Mouse (Mus musculus) embryonic facial prominence, embryonic 14.5 days (tissue): ENCODE measurements around the gene Setd1a. TPM values are rescaled to one million over a fixed set of nuclear protein-coding genes. Genes with fewer than 3 reads are reported as not detected.

Experiments
- ATAC-seq: fragments of 200-750 bp; cut with Nextera tagmentation; 2 replicates; pipeline ENCODE4 v1.8.0; 2017; ENCODE audit warnings: low read depth, moderate number of reproducible peaks, moderate TSS enrichment
- DNase-seq: peaks from one replicate; pipeline ENCODE4 v3.0.0-alpha.2; 2015; ENCODE audit warnings: low spot score
- H3K27ac ChIP-seq: fragments of 300-500 bp; sonication (generic); replicated peaks from 2 replicates; pipeline ENCODE4 v1.5.1; 2014; ENCODE audit warnings: low read depth, mild to moderate bottlenecking, low read length, moderate library complexity
- H3K27me3 ChIP-seq: fragments of 300-500 bp; sonication (generic); replicated peaks from 2 replicates; pipeline ENCODE4 v1.6.1; 2014; ENCODE audit warnings: low read length; ENCODE audit not compliant: control insufficient read depth, insufficient read depth
- H3K36me3 ChIP-seq: fragments of 300-500 bp; sonication (generic); 2 replicates; pipeline ENCODE4 v1.6.1; 2014; ENCODE audit warnings: low read length, mixed read lengths; ENCODE audit not compliant: control insufficient read depth, insufficient read depth
- H3K4me1 ChIP-seq: fragments of 300-500 bp; sonication (generic); 2 replicates; pipeline ENCODE4 v1.6.1; 2014; ENCODE audit warnings: antibody characterized with exemption, low read length; ENCODE audit not compliant: control insufficient read depth, insufficient read depth
- H3K4me2 ChIP-seq: fragments of 300-500 bp; sonication (generic); 2 replicates; pipeline ENCODE4 v1.6.1; 2014; ENCODE audit warnings: low read depth, mild to moderate bottlenecking, low read length, moderate library complexity, mixed read lengths
- H3K4me3 ChIP-seq: fragments of 300-500 bp; sonication (generic); 2 replicates; pipeline ENCODE4 v1.5.1; 2014; ENCODE audit warnings: low read depth, mild to moderate bottlenecking, low read length
- H3K9ac ChIP-seq: fragments of 300-500 bp; sonication (generic); 2 replicates; pipeline ENCODE4 v1.6.1; 2014; ENCODE audit warnings: low read depth, mild to moderate bottlenecking, low read length, moderate library complexity, mixed read lengths
- H3K9me3 ChIP-seq: fragments of 300-500 bp; sonication (generic); 2 replicates; pipeline ENCODE4 v1.6.1; 2016; ENCODE audit warnings: low read length; ENCODE audit not compliant: control insufficient read depth
- WGBS: fragments of 180-500 bp; shearing (Covaris S2); extraction: QIAGEN DNeasy Blood & Tissue Kit; methylation state at CpG from one replicate; pipeline ENCODE4 v1.1.7; 2014; 5-methylcytosine and 5-hydroxymethylcytosine counted together
- polyA plus RNA-seq: library from polyadenylated mRNA; unstranded; fragments of >200 nt; fragmentation: Nextera tagmentation; extraction: Ambion mirVana; gene quantifications from 2 replicates; pipeline ENCODE4 v1.2.1, GENCODE M21; 2014

Setd1a gene
- polyA plus RNA-seq, 1 experiment from 2014 or later = 24.1 TPM

GRCm38 (mm10) chr7:127842001-127842718 lies 65.7 kb downstream of the Setd1a start:
- Histone ChIP-seq H3K4me3 (peak overlapping the region; percentile 70), H3K9me3 (no peaks in the 10 kb centered on the region), H3K27me3 (no peaks in the 10 kb centered on the region), H3K9ac (peak overlapping the region; percentile 67), H3K4me1 (no peaks in the 10 kb centered on the region), H3K27ac (peak overlapping the region; percentile 96), H3K4me2 (peak overlapping the region; percentile 95), H3K36me3 (peaks cover 26% of the 10 kb centered on the region)
- DNase-seq (peak; percentile 89), ATAC-seq (peak; percentile 65)
- 1% methylated on average over 40 of the region's 40 CpGs for WGBS

Other genes starting within 250 kb of the Setd1a start
- 4.1 and 5.3 TPM in 2 replicates for gene Tmem265, start 215.3 kb upstream of the Setd1a start, polyA plus RNA-seq
- 35.2 TPM in 2 replicates for gene Phkg2, start 203.3 kb upstream of the Setd1a start, polyA plus RNA-seq
- 9.9 and 10.4 TPM in 2 replicates for gene Ccdc189, start 188.1 kb upstream of the Setd1a start, polyA plus RNA-seq
- 35.9 and 47.7 TPM in 2 replicates for gene Rnf40, start 187.9 kb upstream of the Setd1a start, polyA plus RNA-seq
- 13.0 and 17.9 TPM in 2 replicates for gene Zfp629, start 160.9 kb upstream of the Setd1a start, polyA plus RNA-seq
- gene Bcl7c, start 67.7 kb upstream of the Setd1a start, polyA plus RNA-seq = 84.2 and 86.6 TPM in 2 replicates
- gene Ctf1, start 63.9 kb upstream of the Setd1a start, polyA plus RNA-seq = 20.9 and 23.8 TPM in 2 replicates
- gene Ctf2, start 44.5 kb upstream of the Setd1a start, polyA plus RNA-seq = 0.14 and 0.35 TPM in 2 replicates
- gene Fbxl19, start 32.1 kb upstream of the Setd1a start, polyA plus RNA-seq = 3.0 and 3.8 TPM in 2 replicates
- 10.4 and 11.9 TPM in 2 replicates for gene Orai3, start 6.9 kb upstream of the Setd1a start, polyA plus RNA-seq
- 0.43 TPM in 1 of 2 replicates, not detected in the other for gene Gm49388, start 8.9 kb downstream of the Setd1a start, polyA plus RNA-seq
- gene Hsd3b7, start 23.9 kb downstream of the Setd1a start, polyA plus RNA-seq = 22.2 and 23.5 TPM in 2 replicates
- 28.0 and 38.1 TPM in 2 replicates for gene Stx4a, start 47.6 kb downstream of the Setd1a start, polyA plus RNA-seq
- 3.4 and 5.2 TPM in 2 replicates for gene Stx1b, start 47.9 kb downstream of the Setd1a start, polyA plus RNA-seq
- 13.3 and 14.0 TPM in 2 replicates for gene Zfp646, start 99.6 kb downstream of the Setd1a start, polyA plus RNA-seq
- gene Zfp668, start 100.2 kb downstream of the Setd1a start, polyA plus RNA-seq = 11.2 and 14.7 TPM in 2 replicates
- 1.8 and 2.4 TPM in 2 replicates for gene Prss53, start 114.3 kb downstream of the Setd1a start, polyA plus RNA-seq
- not detected in 2 replicates for gene Gm21974, start 118.8 kb downstream of the Setd1a start, polyA plus RNA-seq
- gene Vkorc1, start 118.9 kb downstream of the Setd1a start, polyA plus RNA-seq = 286 and 318 TPM in 2 replicates
- gene Bckdk, start 127.4 kb downstream of the Setd1a start, polyA plus RNA-seq = 121 and 125 TPM in 2 replicates
- gene Kat8, start 135.8 kb downstream of the Setd1a start, polyA plus RNA-seq = 31.7 and 35.5 TPM in 2 replicates
- gene Prss8, start 153.4 kb downstream of the Setd1a start, polyA plus RNA-seq = 11.1 and 11.3 TPM in 2 replicates
- 10.6 and 11.1 TPM in 2 replicates for gene Prss36, start 170.1 kb downstream of the Setd1a start, polyA plus RNA-seq
- gene Fus, start 190.8 kb downstream of the Setd1a start, polyA plus RNA-seq = 46.3 and 58.2 TPM in 2 replicates
- gene Pycard, start 217.2 kb downstream of the Setd1a start, polyA plus RNA-seq = 78.6 and 81.1 TPM in 2 replicates
- gene Trim72, start 227.3 kb downstream of the Setd1a start, polyA plus RNA-seq = 4.2 and 5.3 TPM in 2 replicates